Mouse (Mus musculus) embryo, embryonic 10 days (tissue): ENCODE data around the gene Gm1673.
"Not testable (repeated sequence)": the region's sequence is repeated elsewhere in the genome, so short reads cannot be mapped to it uniquely, and the experiment has no call there.

Experiments
- DNase-seq: peaks from one replicate; pipeline ENCODE4 v3.0.0-alpha.2; 2015; ENCODE audit warnings: low spot score

The Gm1673 gene

DNA sequence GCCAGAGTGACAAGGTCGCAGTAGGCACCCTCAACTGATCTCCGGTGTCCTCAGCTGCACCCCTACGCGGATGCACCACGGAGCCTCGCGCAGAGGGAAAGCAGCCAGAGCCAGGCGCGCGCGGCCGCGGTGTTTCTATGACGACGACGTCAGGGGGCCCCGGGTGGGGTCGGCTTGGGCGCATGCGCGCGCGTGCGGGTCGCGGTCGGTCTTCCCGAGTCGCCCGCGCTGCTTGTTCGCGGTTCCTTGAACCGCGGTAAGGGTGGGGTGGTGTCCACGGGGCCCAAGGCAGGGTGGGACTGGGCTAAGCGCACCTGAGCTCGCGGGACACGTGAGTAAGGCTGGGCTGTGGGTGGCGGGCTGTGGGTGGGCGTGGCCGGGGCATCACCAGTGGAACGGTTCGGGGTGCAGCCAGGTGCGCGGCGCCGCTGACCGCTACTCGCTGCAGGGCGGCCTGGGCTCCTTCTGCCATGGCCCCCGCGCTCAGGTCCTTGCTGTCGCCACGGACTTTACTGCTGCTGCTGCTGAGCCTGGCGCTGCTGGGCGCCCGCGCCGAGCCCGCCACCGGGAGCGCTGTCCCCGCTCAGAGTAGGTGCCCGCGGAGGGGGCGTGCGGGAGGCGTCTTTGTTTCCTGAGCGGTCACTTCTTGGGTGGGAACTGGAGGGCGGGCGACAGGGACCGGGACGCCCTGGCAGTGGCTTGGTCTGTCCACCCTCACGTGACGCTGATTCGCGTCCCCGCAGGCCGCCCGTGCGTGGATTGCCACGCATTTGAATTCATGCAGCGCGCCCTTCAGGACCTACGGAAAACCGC, at the start of gene Gm1673:
Gene Gm1673, plus strand, starts transcription at position 125 of the 813 bp plus-strand sequence.
- peak; percentile 92 for DNase-seq

DNA sequence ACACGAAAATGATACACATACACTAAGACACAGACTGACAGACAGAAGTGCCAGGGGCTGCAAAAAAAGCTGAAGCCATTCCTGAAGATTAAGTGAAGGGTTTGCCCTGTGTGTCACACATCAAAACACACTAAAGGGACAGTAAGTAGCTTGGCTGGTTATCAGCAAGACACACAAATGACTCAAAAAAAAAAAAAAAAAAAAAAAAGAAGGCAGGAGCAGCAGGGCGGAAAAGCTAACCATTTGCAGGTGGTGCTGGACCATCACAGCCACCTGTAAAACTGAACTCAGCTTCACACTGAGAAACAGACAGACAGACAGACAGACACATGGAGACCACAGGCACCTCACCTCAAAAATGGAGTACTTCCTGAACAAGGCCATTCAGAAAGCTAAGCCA, 49.2 kb upstream of the Gm1673 start:
- DNase-seq = no peak

DNA sequence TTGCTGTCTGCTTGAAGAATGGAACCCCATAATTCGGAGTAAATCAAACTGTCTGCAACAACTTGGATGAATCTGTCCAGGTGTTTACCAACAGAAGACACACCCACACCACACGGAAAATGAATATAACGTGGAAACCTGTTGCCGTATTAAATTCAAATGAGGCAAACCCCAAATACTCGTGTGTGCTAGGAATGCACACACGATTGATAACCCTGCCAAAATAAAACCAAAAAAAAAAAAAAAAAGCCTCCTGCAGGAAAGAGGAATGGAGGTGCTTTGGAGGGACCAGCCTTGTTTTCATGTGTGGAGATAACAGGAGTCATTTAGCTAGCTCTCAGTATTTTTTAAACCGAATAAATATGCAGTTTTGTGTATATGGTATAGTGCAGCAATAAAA, 48.4 kb upstream of the Gm1673 start:
- DNase-seq = no peak

- peak; percentile 74 for DNase-seq
Measured at GRCm38 (mm10) chr5:33935700-33936111, 47.5 kb upstream of the Gm1673 start.

- peak; percentile 99 for DNase-seq
Measured at GRCm38 (mm10) chr5:33936120-33936707, 47.0 kb upstream of the Gm1673 start, which contains the start of gene Nelfa. TSS of gene Nelfa (minus strand) at chr5:33936413.

DNA sequence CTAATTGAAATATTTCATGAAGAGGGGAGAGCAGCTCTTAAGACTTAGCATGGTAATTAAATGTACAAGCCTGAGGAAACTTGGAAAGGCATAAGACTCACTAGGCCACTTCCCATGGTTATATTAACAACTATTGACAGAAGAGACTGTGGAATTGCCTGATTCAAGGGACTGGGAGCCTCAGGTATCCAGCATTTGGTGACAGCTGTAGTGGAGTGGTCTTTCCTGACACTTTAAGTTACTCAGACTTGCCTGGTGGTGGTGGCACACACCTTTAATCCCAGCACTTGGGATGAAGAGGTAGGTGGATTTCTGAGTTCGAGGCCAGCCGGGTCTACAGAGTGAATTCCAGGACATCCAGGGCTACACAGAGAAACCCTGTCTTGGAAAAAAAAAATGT, 46.0 kb upstream of the Gm1673 start:
- DNase-seq = no peak

GRCm38 (mm10) chr5:33938448-33938847, 44.8 kb upstream of the Gm1673 start:
- DNase-seq = no peak

- not testable (repeated sequence) for DNase-seq
Measured at GRCm38 (mm10) chr5:33947035-33947434, 36.2 kb upstream of the Gm1673 start.

- peak; percentile 10 for DNase-seq
Measured at GRCm38 (mm10) chr5:33948314-33948713, 34.9 kb upstream of the Gm1673 start.

DNA sequence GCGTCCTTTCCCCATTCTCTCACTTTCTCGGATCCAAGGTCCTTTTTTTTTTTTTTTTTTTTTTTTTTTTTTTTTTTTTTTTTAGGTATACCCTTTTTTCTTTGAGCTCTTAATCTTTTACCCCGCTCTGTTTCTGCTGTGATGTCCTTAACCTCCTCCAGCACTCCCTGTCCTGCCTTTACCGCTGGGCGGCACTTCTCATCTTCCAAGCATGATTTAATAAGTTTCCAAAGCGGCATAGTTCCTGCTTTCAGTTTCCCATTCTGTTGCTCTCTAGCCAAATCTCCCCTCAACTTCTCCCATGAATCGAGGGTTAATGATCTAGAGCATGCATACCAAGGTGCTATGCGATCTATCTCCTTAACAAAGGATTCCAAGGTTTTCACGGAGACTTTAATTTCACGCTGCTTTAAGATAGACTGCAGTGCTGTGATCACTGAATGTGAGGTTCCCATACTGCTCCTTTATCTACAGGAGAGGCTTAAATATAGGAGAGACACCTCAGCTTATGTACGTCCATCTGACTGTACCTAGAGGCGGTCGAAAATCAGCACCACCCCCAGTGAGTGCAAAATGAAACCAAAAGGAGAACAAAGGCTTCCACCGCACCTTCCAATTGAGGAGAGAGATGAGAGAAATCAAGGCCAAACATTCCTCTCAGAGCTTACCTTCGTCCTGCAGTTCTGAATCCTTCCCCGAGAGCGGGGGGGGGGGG, 29.6 kb upstream of the Gm1673 start:
- no peak for DNase-seq

- peak; percentile 68 for DNase-seq
Measured at GRCm38 (mm10) chr5:33954354-33954753, 28.9 kb upstream of the Gm1673 start.

- DNase-seq = peak; percentile 21
Measured at GRCm38 (mm10) chr5:33955868-33956267, 27.4 kb upstream of the Gm1673 start.

- no peak for DNase-seq
Measured at GRCm38 (mm10) chr5:33959382-33959781, 23.9 kb upstream of the Gm1673 start.

DNA sequence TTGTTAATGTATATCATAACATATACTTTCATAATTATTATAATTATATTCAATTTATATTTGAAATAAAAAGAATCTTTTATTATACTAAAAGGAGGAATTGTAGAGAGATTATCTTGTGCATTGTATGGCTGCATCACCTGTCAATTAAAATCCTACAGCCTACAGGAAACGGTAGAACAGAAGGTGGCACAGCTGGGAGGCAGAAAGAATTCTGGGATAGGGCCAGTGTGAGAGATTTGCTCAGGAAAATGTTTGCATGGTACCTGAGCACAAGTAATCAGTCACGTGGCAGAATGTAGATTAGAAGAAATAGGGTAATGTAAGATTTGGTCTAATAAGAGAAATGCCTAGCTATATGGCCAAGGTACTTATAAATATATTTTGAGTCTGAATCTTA, 8.5 kb upstream of the Gm1673 start:
- DNase-seq = no peak

- no peak for DNase-seq
Measured at GRCm38 (mm10) chr5:33976267-33976666, 7.0 kb upstream of the Gm1673 start.

DNA sequence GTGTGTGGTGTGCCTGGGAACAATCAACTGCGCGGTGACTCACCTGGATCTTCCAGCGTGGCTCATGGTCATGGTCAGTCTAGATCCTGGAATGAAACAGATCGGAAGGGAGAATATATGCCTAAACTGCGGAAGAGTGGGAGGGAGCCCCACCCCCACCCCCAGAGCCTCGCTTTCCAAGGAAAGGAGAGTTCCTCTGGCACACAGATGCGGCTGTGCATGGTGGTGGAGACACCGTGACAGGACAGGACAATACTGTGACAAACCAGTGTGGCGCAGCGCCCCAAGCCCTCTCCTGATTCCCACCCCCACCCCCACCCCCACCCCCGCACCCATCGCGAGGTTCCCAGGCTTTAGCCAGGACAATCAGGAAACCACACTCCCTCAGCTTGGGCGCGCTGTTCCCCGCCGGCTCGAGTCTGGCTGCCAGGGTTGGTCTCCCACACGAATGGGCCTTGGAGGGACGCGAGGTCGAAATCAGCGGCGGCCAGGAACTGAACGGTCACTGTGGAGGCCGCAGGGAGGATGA, 438 bp upstream of the Gm1673 start:
- no peak for DNase-seq

DNA sequence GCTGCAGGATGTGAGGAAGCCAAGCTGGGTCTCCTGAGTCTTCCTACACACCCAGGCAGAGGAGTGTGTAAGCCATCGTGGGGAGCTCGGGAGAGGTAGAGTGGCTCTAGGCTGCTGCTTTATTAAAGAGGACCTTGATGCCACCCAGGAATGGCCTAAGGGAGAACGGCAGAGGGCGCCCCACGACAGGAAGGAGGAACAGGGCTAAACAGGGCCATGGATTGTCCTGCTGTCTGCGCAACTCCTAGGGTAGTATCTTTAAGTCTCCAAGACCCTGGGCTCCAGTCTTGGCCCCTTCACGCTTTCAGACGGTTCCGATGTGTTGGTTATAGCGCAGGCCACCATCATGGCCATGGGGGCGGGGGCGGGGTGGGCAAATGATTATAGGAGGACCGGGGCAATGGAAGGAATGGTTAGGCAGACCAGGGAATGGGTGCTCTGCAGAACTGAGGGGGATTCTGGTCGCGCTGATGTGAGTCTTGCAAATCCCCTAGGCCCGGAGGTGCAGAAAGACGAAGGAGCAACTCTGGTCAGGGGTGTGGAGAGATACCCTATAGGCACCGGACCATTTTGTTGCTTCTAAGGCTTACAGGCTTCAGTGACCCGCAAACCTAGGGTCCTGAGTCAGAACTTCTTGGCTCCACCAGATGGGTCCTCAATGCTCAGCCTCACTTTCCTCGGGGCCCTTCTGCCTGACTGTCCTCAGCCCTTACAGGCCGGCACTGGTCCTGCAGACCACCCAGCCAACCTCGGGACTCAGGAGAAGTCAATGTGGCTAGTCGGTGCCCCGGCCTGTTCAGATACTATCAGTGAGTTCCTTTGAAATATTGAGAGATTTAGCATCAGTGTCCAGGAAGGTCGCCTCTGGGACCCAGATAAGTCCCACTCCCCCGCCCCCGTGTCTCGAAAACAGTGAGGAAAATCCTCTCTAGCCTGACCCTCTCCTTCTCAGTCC, 11.7 kb downstream of the Gm1673 start:
- DNase-seq = peak; percentile 64

- DNase-seq = peak; percentile 85
Measured at GRCm38 (mm10) chr5:33995843-33996693, 12.8 kb downstream of the Gm1673 start, which contains the start of gene Nat8l. TSS of gene Nat8l (plus strand) at chr5:33995984.

- DNase-seq = no peak
Measured at GRCm38 (mm10) chr5:33996694-33997045, 13.4 kb downstream of the Gm1673 start.

GRCm38 (mm10) chr5:33997051-33997741, 14.0 kb downstream of the Gm1673 start:
- DNase-seq = peak; percentile 49
